ENCODE assay signal across 17 mouse cellular contexts in genomic region chr11:74668466-74668865, GRCm38 (mm10).
"Had no signal": no experiment of that assay in that cellular context is flagged by ENCODE, and none has a peak within 500 bp of the region (broad histone marks: within the 10 kb centered on the region; RNA-seq: fewer than 3 reads in every experiment).

No protein-coding gene starts in this region.

- DNase-seq: lung, adult 2 months; lung, postnatal 14 days; lung, postnatal 36 days; thymus, adult 2 months; thymus, postnatal 25 days; thymus, postnatal 4 days had no signal

- H3K4me1 ChIP-seq: lung, embryonic 15.5 days; midbrain, embryonic 13.5 days; midbrain, embryonic 15.5 days; neural tube, embryonic 12.5 days; stomach, embryonic 15.5 days had no signal

- H3K4me3 ChIP-seq: lung, embryonic 15.5 days; megakaryocyte, embryonic 14.5 days; midbrain, embryonic 13.5 days; midbrain, embryonic 15.5 days; neural tube, embryonic 12.5 days; stomach, embryonic 15.5 days had no signal

- H3K9me3 ChIP-seq: lung, embryonic 15.5 days; megakaryocyte, embryonic 14.5 days; midbrain, embryonic 13.5 days; midbrain, embryonic 15.5 days; neural tube, embryonic 12.5 days; stomach, embryonic 15.5 days had no signal

- H3K27ac ChIP-seq: liver, embryonic 14.5 days; lung, embryonic 15.5 days; macrophage; midbrain, embryonic 13.5 days; midbrain, embryonic 15.5 days; neural tube, embryonic 12.5 days; stomach, embryonic 15.5 days; stomach, postnatal 0 days had no signal

- H3K4me2 ChIP-seq: lung, embryonic 15.5 days; midbrain, embryonic 11.5 days; midbrain, embryonic 13.5 days; midbrain, embryonic 15.5 days; neural tube, embryonic 12.5 days; stomach, embryonic 15.5 days had no signal

- H3K27me3 ChIP-seq: lung, embryonic 15.5 days; megakaryocyte, embryonic 14.5 days; midbrain, embryonic 13.5 days; midbrain, embryonic 15.5 days; neural tube, embryonic 12.5 days; stomach, embryonic 15.5 days had no signal

- ATAC-seq: lung, postnatal 0 days; midbrain, embryonic 13.5 days; midbrain, embryonic 15.5 days had no signal

- H3K9ac ChIP-seq: liver, embryonic 14.5 days; lung, embryonic 15.5 days; midbrain, embryonic 13.5 days; midbrain, embryonic 15.5 days; neural tube, embryonic 12.5 days; stomach, embryonic 15.5 days had no signal
